Mouse (Mus musculus) forebrain, embryonic 11.5 days (tissue): ENCODE data around the gene Adam1b. TPM values are rescaled to one million over a fixed set of nuclear protein-coding genes. Genes with fewer than 3 reads are reported as not detected.
"Not testable (repeated sequence)": the region's sequence is repeated elsewhere in the genome, so short reads cannot be mapped to it uniquely, and the experiment has no call there.

Source experiments
- ATAC-seq: fragments of 200-750 bp; cut with Nextera tagmentation; replicated peaks from 2 replicates; pipeline ENCODE4 v1.8.0; 2017; ENCODE audit warnings: moderate TSS enrichment; ENCODE audit not compliant: low FRiP score
- DNase-seq: peaks from one replicate; pipeline ENCODE4 v3.0.0-alpha.2; 2017; ENCODE audit warnings: low spot score
- H3K27ac ChIP-seq: fragments of 300-500 bp; sonication (generic); 2 replicates; pipeline ENCODE4 v1.5.1; 2014; ENCODE audit warnings: low read depth, low read length
- H3K27me3 ChIP-seq: fragments of 300-500 bp; sonication (generic); 2 replicates; pipeline ENCODE4 v1.6.1; 2014; ENCODE audit warnings: mild to moderate bottlenecking, low read length, mixed read lengths; ENCODE audit not compliant: control insufficient read depth, insufficient read depth
- H3K36me3 ChIP-seq: fragments of 300-500 bp; sonication (generic); 2 replicates; pipeline ENCODE4 v1.6.1; 2014; ENCODE audit warnings: mild to moderate bottlenecking, low read length, moderate library complexity, mixed read lengths; ENCODE audit not compliant: control insufficient read depth, insufficient read depth
- H3K4me1 ChIP-seq: fragments of 300-500 bp; sonication (generic); replicated peaks from 2 replicates; pipeline ENCODE4 v1.6.1; 2014; ENCODE audit warnings: low read length, mixed read lengths; ENCODE audit not compliant: control insufficient read depth, insufficient read depth
- H3K4me2 ChIP-seq: fragments of 300-500 bp; sonication (generic); 2 replicates; pipeline ENCODE4 v1.6.1; 2014; ENCODE audit warnings: low read depth, mild to moderate bottlenecking, low read length, moderate library complexity, mixed read lengths; ENCODE audit not compliant: severe bottlenecking
- H3K4me3 ChIP-seq: fragments of 300-500 bp; sonication (generic); 2 replicates; pipeline ENCODE4 v1.5.1; 2014; ENCODE audit warnings: low read depth, low read length
- H3K9ac ChIP-seq: fragments of 300-500 bp; sonication (generic); 2 replicates; pipeline ENCODE4 v1.6.1; 2014; ENCODE audit warnings: low read length
- H3K9me3 ChIP-seq: fragments of 300-500 bp; sonication (generic); 2 replicates; pipeline ENCODE4 v1.6.1; 2016; ENCODE audit warnings: low read length, mixed read lengths; ENCODE audit not compliant: control insufficient read depth
- WGBS: fragments of 180-500 bp; shearing (Covaris S2); extraction: QIAGEN DNeasy Blood & Tissue Kit; methylation state at CpG from one replicate; pipeline ENCODE4 v1.1.7; 2014; 5-methylcytosine and 5-hydroxymethylcytosine counted together
- polyA plus RNA-seq: library from polyadenylated mRNA; unstranded; fragments of >200 nt; fragmentation: Nextera tagmentation; extraction: Ambion mirVana; gene quantifications from 2 replicates; pipeline ENCODE4 v1.2.1, GENCODE M21; 2014

The Adam1b gene
- polyA plus RNA-seq, 1 experiment from 2014 or later = 0.07 TPM

DNA sequence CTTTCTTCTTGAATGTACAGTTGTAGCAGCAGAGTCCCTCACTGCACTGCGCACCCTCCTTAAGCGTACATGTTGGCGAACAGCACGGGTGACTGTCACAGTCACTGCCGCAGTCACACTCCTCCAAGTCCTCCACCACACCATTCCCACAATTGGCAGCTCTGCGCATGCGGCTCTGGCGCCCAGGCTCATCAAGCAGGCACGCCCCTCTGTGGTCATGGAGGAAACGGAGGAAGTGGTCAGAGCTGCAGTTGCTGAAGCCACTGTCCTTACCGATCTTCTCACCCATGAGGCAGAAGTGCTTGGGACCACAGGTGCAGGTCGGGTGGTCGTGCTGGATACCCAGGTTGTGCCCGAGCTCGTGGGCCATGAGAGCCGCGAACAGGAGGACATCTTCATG is 16.5 kb upstream of the Adam1b start:
- not testable (repeated sequence) for H3K9me3 ChIP-seq, H3K4me3 ChIP-seq, H3K27me3 ChIP-seq, ATAC-seq, H3K9ac ChIP-seq, DNase-seq, H3K36me3 ChIP-seq, H3K27ac ChIP-seq, H3K4me2 ChIP-seq, H3K4me1 ChIP-seq
- WGBS = 94% methylated on average over 11 of the region's 17 CpGs

DNA sequence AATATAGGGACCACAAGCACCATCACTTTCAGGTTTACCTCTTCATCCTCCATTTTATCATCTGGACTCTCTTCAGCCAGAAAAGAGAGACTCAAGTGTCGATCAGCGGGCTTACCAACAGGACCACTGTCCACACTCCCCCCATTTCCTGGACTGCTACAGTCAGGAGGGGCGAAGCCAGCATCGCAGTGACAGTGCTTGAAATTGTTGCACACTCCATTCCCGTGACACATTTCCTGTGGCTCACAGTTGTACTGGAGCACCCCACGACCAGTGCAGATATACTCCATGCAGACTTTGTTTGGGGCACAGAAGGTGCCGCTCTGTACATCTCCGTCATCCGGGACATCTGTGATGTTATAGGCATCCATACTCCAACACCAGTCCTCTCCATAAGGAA is 15.7 kb upstream of the Adam1b start:
- no peaks in the 10 kb centered on the region for H3K27me3 ChIP-seq
- 94% methylated on average over 9 of the region's 9 CpGs for WGBS
- no peak overlapping the region for H3K27ac ChIP-seq
- H3K4me2 ChIP-seq = no peak overlapping the region
- no peaks in the 10 kb centered on the region; the same call in none of the 2 replicates for H3K36me3 ChIP-seq
- H3K9me3 ChIP-seq = no peaks in the 10 kb centered on the region
- DNase-seq (no peak), ATAC-seq (no peak)
- H3K4me3 ChIP-seq = no peak overlapping the region
- H3K9ac ChIP-seq = no peak overlapping the region
- no peaks in the 10 kb centered on the region for H3K4me1 ChIP-seq

DNA sequence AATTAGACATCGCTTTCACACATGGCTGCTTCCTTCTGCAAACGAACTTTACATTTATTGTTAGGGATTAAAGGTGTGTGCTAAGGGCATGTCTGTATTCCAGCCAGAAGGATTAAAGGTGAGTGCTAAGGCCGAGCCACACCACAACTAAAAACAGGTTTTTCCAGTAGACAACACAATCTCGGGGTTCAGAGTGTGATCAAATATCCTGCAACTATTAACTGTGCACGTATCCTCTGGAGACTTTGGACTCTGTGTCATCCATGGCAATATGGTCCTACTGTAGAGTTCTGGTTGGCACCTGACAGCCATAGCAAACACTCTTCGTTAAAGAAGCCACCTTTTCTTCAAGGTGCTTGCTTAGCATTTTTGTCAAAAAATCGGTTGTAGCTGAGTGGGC is 6.8 kb upstream of the Adam1b start:
- WGBS = 84% methylated on average over 7 of the region's 7 CpGs
- no peaks in the 10 kb centered on the region for H3K27me3 ChIP-seq
- no peak overlapping the region for H3K4me3 ChIP-seq
- no peaks in the 10 kb centered on the region for H3K36me3 ChIP-seq
- no peak overlapping the region for H3K4me2 ChIP-seq
- no peaks in the 10 kb centered on the region for H3K9me3 ChIP-seq
- H3K9ac ChIP-seq = no peak overlapping the region
- no peaks in the 10 kb centered on the region for H3K4me1 ChIP-seq
- ATAC-seq (no peak), DNase-seq (no peak)
- H3K27ac ChIP-seq = no peak overlapping the region

DNA sequence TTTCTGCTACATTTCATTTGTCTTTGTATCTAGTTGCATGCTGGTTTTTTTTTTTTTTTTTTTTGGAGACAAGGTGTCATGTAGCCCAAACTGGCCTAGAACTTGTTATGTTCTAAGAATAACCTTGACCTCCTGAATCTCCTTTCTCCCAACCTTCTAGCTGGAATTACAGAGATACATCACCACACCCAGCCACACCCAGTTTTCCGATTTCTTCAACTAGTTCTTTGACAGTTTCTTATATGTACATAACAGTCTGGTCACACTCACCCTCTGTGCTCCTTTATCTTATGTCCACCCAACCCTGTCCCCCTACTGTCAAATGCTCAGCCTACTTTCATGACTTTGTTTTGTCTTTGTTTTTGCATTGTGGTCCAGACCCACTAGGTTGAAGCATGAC is 3.6 kb upstream of the Adam1b start:
- H3K9me3 ChIP-seq = no peaks in the 10 kb centered on the region
- no peaks in the 10 kb centered on the region for H3K36me3 ChIP-seq
- no peaks in the 10 kb centered on the region for H3K4me1 ChIP-seq
- no peak overlapping the region for H3K27ac ChIP-seq
- WGBS = 92% methylated on average over 1 of the region's 1 CpGs
- no peaks in the 10 kb centered on the region for H3K27me3 ChIP-seq
- no peak for ATAC-seq
- H3K4me2 ChIP-seq = no peak overlapping the region
- H3K9ac ChIP-seq = no peak overlapping the region
- H3K4me3 ChIP-seq = no peak overlapping the region
- DNase-seq = no peak

DNA sequence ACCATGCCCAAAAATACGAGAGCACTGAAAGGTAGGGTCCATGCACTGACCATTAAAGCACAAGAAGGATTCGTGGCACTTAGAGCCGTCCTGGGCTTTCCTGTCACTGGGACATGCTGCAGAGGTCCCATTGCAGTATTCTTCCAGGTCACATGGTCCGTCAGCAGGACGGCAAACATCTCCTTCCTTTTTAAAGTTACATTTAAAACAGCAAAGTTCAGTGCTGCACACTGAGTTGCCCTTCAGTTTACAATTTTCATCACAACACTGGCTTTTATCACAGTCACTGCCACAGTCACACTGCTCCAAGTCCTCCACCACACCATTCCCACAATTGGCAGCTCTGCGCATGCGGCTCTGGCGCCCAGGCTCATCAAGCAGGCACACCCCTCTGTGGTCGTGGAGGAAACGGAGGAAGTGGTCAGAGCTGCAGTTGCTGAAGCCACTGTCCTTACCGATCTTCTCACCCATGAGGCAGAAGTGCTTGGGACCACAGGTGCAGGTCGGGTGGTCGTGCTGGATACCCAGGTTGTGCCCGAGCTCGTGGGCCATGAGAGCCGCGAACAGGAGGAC is 1.7 kb downstream of the Adam1b start:
- H3K4me3 ChIP-seq, H3K4me2 ChIP-seq, H3K4me1 ChIP-seq, ATAC-seq, H3K9me3 ChIP-seq, H3K9ac ChIP-seq, H3K27ac ChIP-seq, DNase-seq, H3K27me3 ChIP-seq, H3K36me3 ChIP-seq: not testable (repeated sequence)
- WGBS = 86% methylated on average over 11 of the region's 17 CpGs

DNA sequence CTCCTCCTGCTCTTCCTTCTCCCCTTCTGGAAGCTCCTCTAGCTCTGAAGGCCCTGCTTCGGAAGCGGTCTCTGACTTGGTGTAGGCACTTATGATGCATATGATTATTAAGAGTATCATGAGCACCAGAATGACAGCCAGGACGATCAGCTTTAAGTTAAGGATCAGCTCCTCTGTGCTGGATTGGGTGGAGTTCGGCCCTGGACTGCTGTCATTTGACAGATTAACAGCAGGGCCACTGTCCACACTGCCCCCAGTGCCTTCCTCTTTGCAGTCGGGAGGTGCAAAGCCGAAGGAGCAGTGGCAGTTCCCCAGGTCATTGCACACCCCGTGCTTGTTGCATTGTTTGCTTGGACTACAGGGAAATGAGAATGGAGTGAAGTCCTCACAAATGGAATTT is 2.5 kb downstream of the Adam1b start:
- DNase-seq = no peak
- 81% methylated on average over 7 of the region's 7 CpGs for WGBS
- H3K4me1 ChIP-seq = no peaks in the 10 kb centered on the region
- H3K27ac ChIP-seq = no peak overlapping the region
- H3K36me3 ChIP-seq = no peaks in the 10 kb centered on the region
- no peak overlapping the region for H3K4me2 ChIP-seq
- no peak overlapping the region for H3K4me3 ChIP-seq
- ATAC-seq = no peak
- no peaks in the 10 kb centered on the region for H3K27me3 ChIP-seq
- no peak overlapping the region for H3K9ac ChIP-seq
- H3K9me3 ChIP-seq = no peaks in the 10 kb centered on the region

DNA sequence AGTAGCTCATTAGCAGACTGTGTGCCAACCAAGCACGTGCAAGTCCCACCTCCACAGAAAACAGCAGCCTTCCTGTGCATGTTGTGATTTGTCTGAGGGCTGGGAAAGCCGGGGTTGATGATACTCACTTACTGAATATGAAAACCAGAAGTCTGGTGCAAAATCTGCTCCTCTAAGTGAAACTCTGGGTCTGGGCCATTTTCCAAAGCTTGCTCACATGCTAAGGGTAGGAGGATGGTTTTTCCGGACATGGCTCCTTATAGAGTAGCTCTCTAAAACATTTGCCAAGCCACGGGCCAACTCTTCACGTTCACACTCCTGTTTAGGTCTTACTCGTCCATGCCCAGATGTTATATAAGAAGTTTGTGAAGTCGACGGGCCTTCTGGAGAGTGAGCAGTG is 9.9 kb downstream of the Adam1b start:
- no peaks in the 10 kb centered on the region for H3K4me1 ChIP-seq
- no peak overlapping the region for H3K4me2 ChIP-seq

DNA sequence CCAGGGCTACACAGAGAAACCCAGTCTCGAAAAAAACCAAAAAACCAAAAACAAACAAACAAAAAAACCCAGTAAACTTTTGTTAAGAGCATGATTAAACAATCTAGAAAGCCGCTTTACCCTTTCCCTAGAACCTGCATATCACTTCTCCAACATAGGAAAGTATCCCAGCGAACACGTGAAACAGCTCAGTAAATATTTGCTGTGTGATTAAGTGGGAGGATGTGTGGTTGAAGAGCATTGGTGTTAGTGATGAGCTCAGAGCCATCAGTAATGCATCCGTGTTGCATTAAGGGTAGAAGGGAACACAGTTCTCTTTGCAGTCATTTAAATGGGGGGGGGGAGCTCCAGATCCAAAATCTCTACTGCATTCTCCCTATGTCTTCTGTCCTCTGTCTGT is 18.4 kb downstream of the Adam1b start:
- H3K9ac ChIP-seq = no peak overlapping the region
- ATAC-seq (no peak), DNase-seq (no peak)
- no peaks in the 10 kb centered on the region for H3K36me3 ChIP-seq
- H3K9me3 ChIP-seq = no peaks in the 10 kb centered on the region
- H3K4me1 ChIP-seq = no peaks in the 10 kb centered on the region
- H3K27me3 ChIP-seq = no peaks in the 10 kb centered on the region
- 84% methylated on average over 5 of the region's 5 CpGs for WGBS
- H3K27ac ChIP-seq = no peak overlapping the region
- H3K4me2 ChIP-seq = no peak overlapping the region
- no peak overlapping the region for H3K4me3 ChIP-seq

More for the DNA sequence above, 9.9 kb downstream of the Adam1b start:
- Histone ChIP-seq H3K27ac (no peak overlapping the region), H3K9ac (no peak overlapping the region), H3K4me3 (no peak overlapping the region), H3K36me3 (no peaks in the 10 kb centered on the region), H3K9me3 (no peaks in the 10 kb centered on the region), H3K27me3 (no peaks in the 10 kb centered on the region)
- WGBS = 82% methylated on average over 8 of the region's 8 CpGs
- no peak for ATAC-seq
- DNase-seq = no peak

DNA sequence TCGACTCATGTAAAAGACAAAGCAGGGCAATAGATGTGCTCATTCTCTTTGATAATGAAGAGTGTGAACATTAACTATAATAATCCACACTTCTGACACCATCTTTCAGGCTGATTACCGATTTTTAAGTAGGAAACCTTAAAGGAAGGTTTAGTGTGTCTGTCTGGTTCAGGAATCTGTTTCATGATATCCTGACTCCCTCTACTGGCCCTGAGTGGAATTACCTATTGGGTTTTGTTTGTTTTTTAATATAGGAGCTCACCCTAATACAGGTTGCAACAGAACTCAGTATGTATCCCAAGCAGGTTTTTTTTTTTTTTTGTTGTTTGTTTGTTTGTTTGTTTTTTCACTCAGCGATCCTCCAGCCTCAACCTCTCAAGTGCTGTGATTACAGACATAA is 25.6 kb downstream of the Adam1b start:
- Histone ChIP-seq H3K9ac (no peak overlapping the region), H3K27me3 (no peaks in the 10 kb centered on the region), H3K4me3 (no peak overlapping the region), H3K36me3 (no peaks in the 10 kb centered on the region), H3K4me2 (no peak overlapping the region), H3K9me3 (no peaks in the 10 kb centered on the region), H3K27ac (no peak overlapping the region), H3K4me1 (no peaks in the 10 kb centered on the region)
- DNase-seq (no peak), ATAC-seq (no peak)
- 40% methylated on average over 3 of the region's 3 CpGs for WGBS
